In genomic region chr13:55468851-55469560, GRCm38 (mm10) we compare ENCODE assay signal across 9 mouse cellular contexts. TPM values are rescaled to one million over a fixed set of nuclear protein-coding genes. Genes with fewer than 3 reads are reported as not detected.
DNase-seq lines count a peak whose midpoint lies in the region; ATAC-seq lines count a peak whose summit lies in the region.
"Had no signal": no experiment of that assay in that cellular context is flagged by ENCODE, and none has a peak within 500 bp of the region (broad histone marks: within the 10 kb centered on the region; RNA-seq: fewer than 3 reads in every experiment).

No protein-coding gene starts in this region.

- 58% methylated on average over 13 of the region's 13 CpGs for WGBS in limb, embryonic 10.5 days

- H3K27me3 ChIP-seq in limb, embryonic 10.5 days (ENCODE audit: low read depth, poor library complexity, severe bottlenecking), result peaks cover 8% of the 10 kb centered on the region; the same call in 1 of the 2 replicates

- no peak overlapping the region for H3K4me3 ChIP-seq in limb, embryonic 10.5 days
- H3K4me3 ChIP-seq: midbrain, embryonic 12.5 days had no signal

- DNase-seq in heart, postnatal 4 days, result peak; percentile 77
- no peak for DNase-seq in heart, postnatal 36 days
- DNase-seq in 3T3-L1 (ENCODE audit: low read depth, low spot score) (peak; percentile 63), NIH3T3 (ENCODE audit: low read depth) (peak; percentile 78)
- peak; percentile 61 for DNase-seq in limb, embryonic 10.5 days (ENCODE audit: low spot score)

- peaks cover 79% of the 10 kb centered on the region for H3K4me1 ChIP-seq in limb, embryonic 10.5 days

- H3K9me3 ChIP-seq in limb, embryonic 10.5 days (replicated peaks), result no peaks in the 10 kb centered on the region
- H3K9me3 ChIP-seq: midbrain, embryonic 12.5 days had no signal

- peaks cover 7% of the 10 kb centered on the region for H3K36me3 ChIP-seq in limb, embryonic 10.5 days

- ATAC-seq in megakaryocyte progenitor cell, adult 5-6 weeks (replicated peaks; ENCODE audit: poor library complexity), result no peak
- no peak for ATAC-seq in megakaryocyte-erythroid progenitor cell, adult 5-6 weeks (replicated peaks; ENCODE audit: low FRiP score, low TSS enrichment, poor library complexity, severe bottlenecking)
- no peak for ATAC-seq in cerebellum, adult (ENCODE audit: insufficient number of reproducible peaks, low FRiP score, low TSS enrichment)

- intact Hi-C loops in heart, postnatal 36 days (cut with DNase I), result no loop called here

- H3K27ac ChIP-seq in limb, embryonic 10.5 days, result no peak overlapping the region
- H3K27ac ChIP-seq: midbrain, embryonic 12.5 days had no signal

RNA-seq across cellular contexts. Expression of gene Prr7, which starts 4.9 kb away (rescaled TPM):
- 1 to 10 TPM; 2.1 to 2.3 TPM for total RNA-seq in heart, postnatal 4 days (2021)
- total RNA-seq in heart, postnatal 36 days (2021), result under 1 TPM; 0.58 to 0.70 TPM
- 0.34 and 0.35 TPM in 2 replicates for polyA plus RNA-seq in limb, embryonic 10.5 days (2016; fragmentation: Nextera tagmentation; extraction: Ambion mirVana)
- total RNA-seq in megakaryocyte progenitor cell, adult 5-6 weeks (2015), result 0.72 and 1.7 TPM in 2 replicates
- 1.5 TPM in 2 replicates for total RNA-seq in megakaryocyte progenitor cell, adult 5-6 weeks (2017)
- total RNA-seq in megakaryocyte-erythroid progenitor cell, adult 5-6 weeks (2014; fragmentation: Nextera tagmentation), result not detected in 2 replicates
- total RNA-seq in megakaryocyte-erythroid progenitor cell, adult 5-6 weeks (2017), result not detected in 2 replicates

RNA-seq across cellular contexts. Expression of gene Dbn1, which starts 18.9 kb away (rescaled TPM):
- total RNA-seq in heart, postnatal 4 days (2021), result 10 to 100 TPM; 64.5 to 66.8 TPM
- total RNA-seq in heart, postnatal 36 days (2021), result 1 to 10 TPM; 9.4 to 9.6 TPM
- polyA plus RNA-seq in limb, embryonic 10.5 days (2016; fragmentation: Nextera tagmentation; extraction: Ambion mirVana), result 346 and 417 TPM in 2 replicates
- total RNA-seq in megakaryocyte progenitor cell, adult 5-6 weeks (2015), result 0.72 and 0.76 TPM in 2 replicates
- 2.3 and 2.7 TPM in 2 replicates for total RNA-seq in megakaryocyte progenitor cell, adult 5-6 weeks (2017)
- 0.84 TPM in 1 of 2 replicates, not detected in the other for total RNA-seq in megakaryocyte-erythroid progenitor cell, adult 5-6 weeks (2014; fragmentation: Nextera tagmentation)
- 2.4 TPM in 1 of 2 replicates, not detected in the other for total RNA-seq in megakaryocyte-erythroid progenitor cell, adult 5-6 weeks (2017)

RNA-seq across cellular contexts. Expression of gene Grk6, which starts 24.1 kb away (rescaled TPM):
- 10 to 100 TPM; 29.9 to 31.1 TPM for total RNA-seq in heart, postnatal 4 days (2021)
- 10 to 100 TPM; 17.6 to 18.1 TPM for total RNA-seq in heart, postnatal 36 days (2021)
- polyA plus RNA-seq in limb, embryonic 10.5 days (2016; fragmentation: Nextera tagmentation; extraction: Ambion mirVana), result 63.6 and 71.1 TPM in 2 replicates
- 51.7 and 52.6 TPM in 2 replicates for total RNA-seq in megakaryocyte progenitor cell, adult 5-6 weeks (2015)
- 81.7 and 88.6 TPM in 2 replicates for total RNA-seq in megakaryocyte progenitor cell, adult 5-6 weeks (2017)
- total RNA-seq in megakaryocyte-erythroid progenitor cell, adult 5-6 weeks (2014; fragmentation: Nextera tagmentation), result 61.4 and 80.6 TPM in 2 replicates
- 67.7 and 82.4 TPM in 2 replicates for total RNA-seq in megakaryocyte-erythroid progenitor cell, adult 5-6 weeks (2017)

RNA-seq across cellular contexts. Expression of gene F12, which starts 42.4 kb away (rescaled TPM):
- total RNA-seq in heart, postnatal 4 days (2021), result not detected
- total RNA-seq in heart, postnatal 36 days (2021), result not detected
- 0.14 TPM in 1 of 2 replicates, not detected in the other for polyA plus RNA-seq in limb, embryonic 10.5 days (2016; fragmentation: Nextera tagmentation; extraction: Ambion mirVana)
- not detected in 2 replicates for total RNA-seq in megakaryocyte progenitor cell, adult 5-6 weeks (2015)
- not detected in 2 replicates for total RNA-seq in megakaryocyte progenitor cell, adult 5-6 weeks (2017)
- not detected in 2 replicates for total RNA-seq in megakaryocyte-erythroid progenitor cell, adult 5-6 weeks (2014; fragmentation: Nextera tagmentation)
- not detected in 2 replicates for total RNA-seq in megakaryocyte-erythroid progenitor cell, adult 5-6 weeks (2017)
- polyA plus RNA-seq: midbrain, embryonic 12.5 days had no signal

RNA-seq across cellular contexts. Expression of gene Pdlim7, which starts 44.5 kb away (rescaled TPM):
- total RNA-seq in heart, postnatal 4 days (2021), result 100 to 1,000 TPM; 115 to 119 TPM
- 10 to 100 TPM; 49.3 to 49.9 TPM for total RNA-seq in heart, postnatal 36 days (2021)
- 202 and 206 TPM in 2 replicates for polyA plus RNA-seq in limb, embryonic 10.5 days (2016; fragmentation: Nextera tagmentation; extraction: Ambion mirVana)
- total RNA-seq in megakaryocyte progenitor cell, adult 5-6 weeks (2015), result 12.7 and 13.0 TPM in 2 replicates
- 5.3 and 5.9 TPM in 2 replicates for total RNA-seq in megakaryocyte progenitor cell, adult 5-6 weeks (2017)
- total RNA-seq in megakaryocyte-erythroid progenitor cell, adult 5-6 weeks (2014; fragmentation: Nextera tagmentation), result 11.5 and 13.2 TPM in 2 replicates
- total RNA-seq in megakaryocyte-erythroid progenitor cell, adult 5-6 weeks (2017), result 3.0 and 4.3 TPM in 2 replicates

Comparison
In these comparisons a context has a peak if more than half of its experiments do, and no peak if none do; other contexts are left out.
1. DNase-seq: peak in heart, postnatal 4 days (single experiment), 3T3-L1 (single experiment), NIH3T3 (single experiment) and limb, embryonic 10.5 days (single experiment); none in heart, postnatal 36 days (0 of 2).
2. RNA of gene Dbn1, which starts 18.9 kb away (total RNA-seq): 64.5 to 66.8 TPM in heart, postnatal 4 days; 9.4 to 9.6 TPM in heart, postnatal 36 days, 0.72 to 2.7 TPM in megakaryocyte progenitor cell, adult 5-6 weeks and 0.84 to 2.4 TPM in megakaryocyte-erythroid progenitor cell, adult 5-6 weeks; every median in the first group is over 4 times any median in the second.